ENCODE assay signal across 22 mouse cellular contexts in the genomic region with DNA sequence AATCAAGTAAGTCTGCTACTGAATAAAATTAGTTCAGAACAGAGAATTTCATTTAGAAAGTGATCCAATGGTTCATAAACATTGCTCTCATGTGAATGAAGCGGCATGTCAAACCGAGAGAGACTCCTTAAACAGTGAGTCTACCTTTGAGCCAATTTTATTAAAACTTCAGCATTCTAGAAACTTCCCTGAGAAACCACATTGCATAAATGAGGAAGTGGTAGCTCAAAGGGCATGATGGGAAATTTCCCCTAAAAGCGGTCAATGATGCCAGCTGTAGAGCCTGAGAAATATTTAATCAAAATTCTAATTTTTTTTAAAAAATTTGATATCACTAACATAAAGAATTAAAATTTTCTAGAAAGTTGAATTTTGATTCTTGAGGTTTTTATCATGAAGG. TPM values are rescaled to one million over a fixed set of nuclear protein-coding genes. Genes with fewer than 3 reads are reported as not detected.
A peak's percentile ranks its signal among the peaks of the same experiment; 100 is the strongest.
DNase-seq lines count a peak whose midpoint lies in the region; ATAC-seq and TF ChIP-seq lines count a peak whose summit lies in the region.
"Had no signal": no experiment of that assay in that cellular context is flagged by ENCODE, and none has a peak within 500 bp of the region (broad histone marks: within the 10 kb centered on the region; RNA-seq: fewer than 3 reads in every experiment).

No protein-coding gene starts in this region.

- no peak for TF ChIP-seq EP300 in heart, adult 2 months (IDR thresholded peaks at IDR 0.05; ENCODE audit: insufficient read depth, low read depth, low read length)

- H3K36me3 ChIP-seq in midbrain, embryonic 11.5 days (ENCODE audit: control insufficient read depth, insufficient read depth, low read length), result no peaks in the 10 kb centered on the region
- no peaks in the 10 kb centered on the region for H3K36me3 ChIP-seq in midbrain, embryonic 15.5 days (replicated peaks)
- no peaks in the 10 kb centered on the region for H3K36me3 ChIP-seq in heart, adult 2 months (ENCODE audit: control insufficient read depth, insufficient read depth, low read length)
- H3K36me3 ChIP-seq: embryonic facial prominence, embryonic 12.5 days; embryonic facial prominence, embryonic 15.5 days; forebrain, embryonic 15.5 days; G1E; hindbrain, embryonic 10.5 days; hindbrain, embryonic 13.5 days had no signal

- no peak overlapping the region for H3K27ac ChIP-seq in midbrain, embryonic 11.5 days (ENCODE audit: low read depth, low read length)
- no peak overlapping the region for H3K27ac ChIP-seq in midbrain, embryonic 15.5 days
- H3K27ac ChIP-seq in heart, adult 2 months, result no peak overlapping the region
- H3K27ac ChIP-seq: embryonic facial prominence, embryonic 12.5 days; embryonic facial prominence, embryonic 15.5 days; forebrain, embryonic 15.5 days; hindbrain, embryonic 10.5 days; hindbrain, embryonic 13.5 days; hindbrain, postnatal 0 days had no signal

- no peak for ATAC-seq in midbrain, embryonic 11.5 days (ENCODE audit: low FRiP score)
- no peak for ATAC-seq in midbrain, embryonic 15.5 days (replicated peaks)
- ATAC-seq in granulocyte monocyte progenitor cell, adult 5-6 weeks (replicated peaks; ENCODE audit: poor library complexity, severe bottlenecking), result peak; percentile 51
- ATAC-seq in megakaryocyte progenitor cell, adult 5-6 weeks (replicated peaks; ENCODE audit: poor library complexity), result peak; percentile 45
- ATAC-seq: forebrain, embryonic 15.5 days; hindbrain, postnatal 0 days; Patski had no signal

- no peaks in the 10 kb centered on the region for H3K9me3 ChIP-seq in midbrain, embryonic 11.5 days (ENCODE audit: control insufficient read depth, low read length)
- H3K9me3 ChIP-seq in midbrain, embryonic 15.5 days, result no peaks in the 10 kb centered on the region
- H3K9me3 ChIP-seq: embryonic facial prominence, embryonic 12.5 days; embryonic facial prominence, embryonic 15.5 days; forebrain, embryonic 15.5 days; hindbrain, embryonic 10.5 days; hindbrain, embryonic 13.5 days had no signal

- no peak for TF ChIP-seq CTCF in heart, adult 2 months (IDR thresholded peaks at IDR 0.05)

- intact Hi-C loops in heart, adult 2 months (cut with DNase I), result no loop called here

- no peaks in the 10 kb centered on the region for H3K79me2 ChIP-seq in heart, adult 2 months (replicated peaks; ENCODE audit: control insufficient read depth, insufficient read depth, low read length)

- 94% methylated on average over 3 of the region's 3 CpGs for WGBS in midbrain, embryonic 11.5 days
- WGBS in midbrain, embryonic 15.5 days, result 95% methylated on average over 3 of the region's 3 CpGs
- WGBS in heart, adult 2 months, result 93% methylated on average over 3 of the region's 3 CpGs

- no peaks in the 10 kb centered on the region for H3K27me3 ChIP-seq in midbrain, embryonic 11.5 days (ENCODE audit: control insufficient read depth, insufficient read depth, low read length)
- H3K27me3 ChIP-seq in midbrain, embryonic 15.5 days (replicated peaks), result no peaks in the 10 kb centered on the region
- no peaks in the 10 kb centered on the region for H3K27me3 ChIP-seq in heart, adult 2 months (ENCODE audit: control insufficient read depth, insufficient read depth, low read length)
- H3K27me3 ChIP-seq: embryonic facial prominence, embryonic 12.5 days; embryonic facial prominence, embryonic 15.5 days; forebrain, embryonic 15.5 days; hindbrain, embryonic 13.5 days had no signal

- no peak overlapping the region for H3K4me2 ChIP-seq in midbrain, embryonic 11.5 days
- no peak overlapping the region for H3K4me2 ChIP-seq in midbrain, embryonic 15.5 days
- H3K4me2 ChIP-seq: embryonic facial prominence, embryonic 12.5 days; embryonic facial prominence, embryonic 15.5 days; forebrain, embryonic 15.5 days; heart, embryonic 11.5 days; hindbrain, embryonic 13.5 days had no signal

- TF ChIP-seq POLR2A in heart, adult 2 months (IDR thresholded peaks at IDR 0.05; ENCODE audit: insufficient read depth, low read depth, low read length), result no peak

- H3K4me3 ChIP-seq in midbrain, embryonic 11.5 days (ENCODE audit: low read depth, low read length), result no peak overlapping the region
- H3K4me3 ChIP-seq in midbrain, embryonic 15.5 days, result no peak overlapping the region
- no peak overlapping the region for H3K4me3 ChIP-seq in heart, adult 2 months
- H3K4me3 ChIP-seq: embryonic facial prominence, embryonic 12.5 days; embryonic facial prominence, embryonic 15.5 days; forebrain, embryonic 15.5 days; hindbrain, embryonic 10.5 days; hindbrain, embryonic 13.5 days had no signal

- DNase-seq in midbrain, embryonic 11.5 days (ENCODE audit: low spot score, missing footprints), result peak; percentile 41
- no peak for DNase-seq in right cerebral cortex, postnatal 25 days
- no peak for DNase-seq in retina, embryonic 14.5 days (ENCODE audit: low spot score)
- DNase-seq in heart, adult 2 months, result no peak
- DNase-seq: adrenal gland, postnatal 10 days; adrenal gland, postnatal 36 days; cerebellum, adult 18-20 months; cerebellum, adult 9-10 months; cerebellum, postnatal 14 days; gastrocnemius, postnatal 25 days had no signal

- no peak overlapping the region for H3K9ac ChIP-seq in midbrain, embryonic 11.5 days (ENCODE audit: low read length)
- H3K9ac ChIP-seq in midbrain, embryonic 15.5 days, result no peak overlapping the region
- no peak overlapping the region for H3K9ac ChIP-seq in heart, adult 2 months (ENCODE audit: low read depth, low read length)
- H3K9ac ChIP-seq: embryonic facial prominence, embryonic 12.5 days; embryonic facial prominence, embryonic 15.5 days; forebrain, embryonic 15.5 days; hindbrain, embryonic 13.5 days had no signal

- H3K4me1 ChIP-seq in midbrain, embryonic 11.5 days (ENCODE audit: control insufficient read depth, insufficient read depth, low read length), result no peaks in the 10 kb centered on the region
- peaks cover 32% of the 10 kb centered on the region for H3K4me1 ChIP-seq in midbrain, embryonic 15.5 days
- H3K4me1 ChIP-seq in heart, adult 2 months (ENCODE audit: control insufficient read depth, insufficient read depth, low read length), result no peaks in the 10 kb centered on the region
- H3K4me1 ChIP-seq: embryonic facial prominence, embryonic 12.5 days; embryonic facial prominence, embryonic 15.5 days had no signal

RNA-seq across cellular contexts. Expression of a gene that starts 16.9 kb away (rescaled TPM):
- 24.8 and 30.0 TPM in 2 replicates for polyA plus RNA-seq in midbrain, embryonic 11.5 days (2014; fragmentation: Nextera tagmentation; extraction: Ambion mirVana)
- polyA plus RNA-seq in midbrain, embryonic 15.5 days (2015; fragmentation: Nextera tagmentation; extraction: Ambion mirVana), result 63.0 and 71.7 TPM in 2 replicates
- not detected in 2 replicates for total RNA-seq in granulocyte monocyte progenitor cell, adult 5-6 weeks (2014; fragmentation: Nextera tagmentation)
- total RNA-seq in granulocyte monocyte progenitor cell, adult 5-6 weeks (2017), result not detected in 2 replicates
- total RNA-seq in megakaryocyte progenitor cell, adult 5-6 weeks (2015), result not detected in 2 replicates
- not detected in 2 replicates for total RNA-seq in megakaryocyte progenitor cell, adult 5-6 weeks (2017)
- total RNA-seq in heart, adult 2 months (2021), result 1 to 10 TPM; 1.3 to 2.5 TPM
- polyA plus RNA-seq in heart, adult 2 months (2012; rRNA removed), result 0.41 and 1.9 TPM in 2 replicates
- polyA plus RNA-seq: G1E had no signal

Comparison
In these comparisons a context has a peak if more than half of its experiments do, and no peak if none do; other contexts are left out.
1. ATAC-seq: peak in granulocyte monocyte progenitor cell, adult 5-6 weeks (single experiment) and megakaryocyte progenitor cell, adult 5-6 weeks (single experiment); none in midbrain, embryonic 11.5 days (single experiment) and midbrain, embryonic 15.5 days (single experiment).